Mouse (Mus musculus): ENCODE data around the gene Pgm1. TPM values are rescaled to one million over a fixed set of nuclear protein-coding genes. Genes with fewer than 3 reads are reported as not detected.

Pgm1 gene
- polyA plus RNA-seq, 1 experiment from 2014 or later: 78.2 TPM

- H3K4me1 ChIP-seq (ENCODE audit: control insufficient read depth, insufficient read depth, low read length): peaks cover 12% of the 10 kb centered on the region
- H3K27me3 ChIP-seq (ENCODE audit: control insufficient read depth, insufficient read depth, low read length): no peaks in the 10 kb centered on the region
- H3K9me3 ChIP-seq (ENCODE audit: control insufficient read depth, low read depth, low read length): no peaks in the 10 kb centered on the region
- 34% methylated on average over 8 of the region's 8 CpGs for WGBS
- H3K9ac ChIP-seq (replicated peaks; ENCODE audit: low read depth, low read length): no peak overlapping the region
- no peak overlapping the region for H3K4me2 ChIP-seq (replicated peaks; ENCODE audit: low read depth, low read length)
- no peak overlapping the region for H3K4me3 ChIP-seq (ENCODE audit: low read depth, low read length)
- ATAC-seq (ENCODE audit: insufficient number of reproducible peaks, insufficient read depth, low FRiP score, low read depth): peak; percentile 34; the same call in 1 of the 2 replicates
- no peaks in the 10 kb centered on the region for H3K36me3 ChIP-seq (ENCODE audit: control insufficient read depth, insufficient read depth, low read length)
- H3K27ac ChIP-seq (ENCODE audit: low read length): peak overlapping the region; percentile 52; the same call in 1 of the 2 replicates
Measured at GRCm38 (mm10) chr4:100009211-100009678, 80.0 kb downstream of the Pgm1 start.

- WGBS: 96% methylated on average over 3 of the region's 3 CpGs
- no peak overlapping the region for H3K4me3 ChIP-seq (ENCODE audit: low read depth, low read length)
- H3K9me3 ChIP-seq (ENCODE audit: control insufficient read depth, low read depth, low read length): no peaks in the 10 kb centered on the region
- no peaks in the 10 kb centered on the region for H3K27me3 ChIP-seq (ENCODE audit: control insufficient read depth, insufficient read depth, low read length)
- H3K4me2 ChIP-seq (replicated peaks; ENCODE audit: low read depth, low read length): no peak overlapping the region
- no peak overlapping the region for H3K9ac ChIP-seq (replicated peaks; ENCODE audit: low read depth, low read length)
- ATAC-seq (ENCODE audit: insufficient number of reproducible peaks, insufficient read depth, low FRiP score, low read depth): no peak
- no peaks in the 10 kb centered on the region for H3K36me3 ChIP-seq (ENCODE audit: control insufficient read depth, insufficient read depth, low read length)
- H3K4me1 ChIP-seq (ENCODE audit: control insufficient read depth, insufficient read depth, low read length): peaks cover 12% of the 10 kb centered on the region
- no peak overlapping the region for H3K27ac ChIP-seq (ENCODE audit: low read length)
Measured at GRCm38 (mm10) chr4:100010916-100011315, 81.7 kb downstream of the Pgm1 start.

- no peak overlapping the region for H3K27ac ChIP-seq (ENCODE audit: low read length)
- H3K4me1 ChIP-seq (ENCODE audit: control insufficient read depth, insufficient read depth, low read length): peaks cover 12% of the 10 kb centered on the region
- H3K36me3 ChIP-seq (ENCODE audit: control insufficient read depth, insufficient read depth, low read length): no peaks in the 10 kb centered on the region
- H3K9ac ChIP-seq (replicated peaks; ENCODE audit: low read depth, low read length): no peak overlapping the region
- no peak overlapping the region for H3K4me3 ChIP-seq (ENCODE audit: low read depth, low read length)
- no peaks in the 10 kb centered on the region for H3K27me3 ChIP-seq (ENCODE audit: control insufficient read depth, insufficient read depth, low read length)
- 67% methylated on average over 3 of the region's 3 CpGs for WGBS
- no peak for ATAC-seq (ENCODE audit: insufficient number of reproducible peaks, insufficient read depth, low FRiP score, low read depth)
- no peak overlapping the region for H3K4me2 ChIP-seq (replicated peaks; ENCODE audit: low read depth, low read length)
- H3K9me3 ChIP-seq (ENCODE audit: control insufficient read depth, low read depth, low read length): no peaks in the 10 kb centered on the region
Measured at GRCm38 (mm10) chr4:100011563-100011962, 82.3 kb downstream of the Pgm1 start.

- Histone ChIP-seq H3K4me2 (replicated peaks; ENCODE audit: low read depth, low read length) (no peak overlapping the region), H3K4me1 (ENCODE audit: control insufficient read depth, insufficient read depth, low read length) (peaks cover 12% of the 10 kb centered on the region), H3K36me3 (ENCODE audit: control insufficient read depth, insufficient read depth, low read length) (no peaks in the 10 kb centered on the region), H3K9me3 (ENCODE audit: control insufficient read depth, low read depth, low read length) (no peaks in the 10 kb centered on the region), H3K27me3 (ENCODE audit: control insufficient read depth, insufficient read depth, low read length) (no peaks in the 10 kb centered on the region), H3K27ac (ENCODE audit: low read length) (no peak overlapping the region), H3K4me3 (ENCODE audit: low read depth, low read length) (no peak overlapping the region), H3K9ac (replicated peaks; ENCODE audit: low read depth, low read length) (no peak overlapping the region)
- WGBS: 80% methylated on average over 8 of the region's 8 CpGs
- no peak for ATAC-seq (ENCODE audit: insufficient number of reproducible peaks, insufficient read depth, low FRiP score, low read depth)
Measured at GRCm38 (mm10) chr4:100012361-100013035, 83.3 kb downstream of the Pgm1 start.

GRCm38 (mm10) chr4:100027773-100028172 lies 98.6 kb downstream of the Pgm1 start:
- H3K9me3 ChIP-seq (ENCODE audit: control insufficient read depth, low read depth, low read length): no peaks in the 10 kb centered on the region
- H3K36me3 ChIP-seq (ENCODE audit: control insufficient read depth, insufficient read depth, low read length): no peaks in the 10 kb centered on the region
- no peaks in the 10 kb centered on the region for H3K4me1 ChIP-seq (ENCODE audit: control insufficient read depth, insufficient read depth, low read length)
- no peak overlapping the region for H3K9ac ChIP-seq (replicated peaks; ENCODE audit: low read depth, low read length)
- no peak overlapping the region for H3K4me2 ChIP-seq (replicated peaks; ENCODE audit: low read depth, low read length)
- no peak overlapping the region for H3K4me3 ChIP-seq (ENCODE audit: low read depth, low read length)
- no peak overlapping the region for H3K27ac ChIP-seq (ENCODE audit: low read length)
- 68% methylated on average over 3 of the region's 3 CpGs for WGBS
- no peaks in the 10 kb centered on the region for H3K27me3 ChIP-seq (ENCODE audit: control insufficient read depth, insufficient read depth, low read length)
- ATAC-seq (ENCODE audit: insufficient number of reproducible peaks, insufficient read depth, low FRiP score, low read depth): no peak

- Histone ChIP-seq H3K4me1 (ENCODE audit: control insufficient read depth, insufficient read depth, low read length) (no peaks in the 10 kb centered on the region), H3K4me2 (replicated peaks; ENCODE audit: low read depth, low read length) (no peak overlapping the region), H3K9ac (replicated peaks; ENCODE audit: low read depth, low read length) (no peak overlapping the region), H3K27me3 (ENCODE audit: control insufficient read depth, insufficient read depth, low read length) (no peaks in the 10 kb centered on the region), H3K9me3 (ENCODE audit: control insufficient read depth, low read depth, low read length) (no peaks in the 10 kb centered on the region), H3K4me3 (ENCODE audit: low read depth, low read length) (no peak overlapping the region), H3K27ac (ENCODE audit: low read length) (no peak overlapping the region), H3K36me3 (ENCODE audit: control insufficient read depth, insufficient read depth, low read length) (no peaks in the 10 kb centered on the region)
- 17% methylated on average over 3 of the region's 3 CpGs for WGBS
- ATAC-seq (ENCODE audit: insufficient number of reproducible peaks, insufficient read depth, low FRiP score, low read depth): no peak
Measured at GRCm38 (mm10) chr4:100028641-100029040, 99.4 kb downstream of the Pgm1 start.

- 52% methylated on average over 6 of the region's 6 CpGs for WGBS
- Histone ChIP-seq H3K9me3 (ENCODE audit: control insufficient read depth, low read depth, low read length) (no peaks in the 10 kb centered on the region), H3K9ac (replicated peaks; ENCODE audit: low read depth, low read length) (no peak overlapping the region), H3K27me3 (ENCODE audit: control insufficient read depth, insufficient read depth, low read length) (no peaks in the 10 kb centered on the region), H3K4me1 (ENCODE audit: control insufficient read depth, insufficient read depth, low read length) (no peaks in the 10 kb centered on the region), H3K4me3 (ENCODE audit: low read depth, low read length) (no peak overlapping the region), H3K4me2 (replicated peaks; ENCODE audit: low read depth, low read length) (no peak overlapping the region), H3K27ac (ENCODE audit: low read length) (no peak overlapping the region), H3K36me3 (ENCODE audit: control insufficient read depth, insufficient read depth, low read length) (no peaks in the 10 kb centered on the region)
- no peak for ATAC-seq (ENCODE audit: insufficient number of reproducible peaks, insufficient read depth, low FRiP score, low read depth)
Measured at GRCm38 (mm10) chr4:100031270-100031669, 102.1 kb downstream of the Pgm1 start.

GRCm38 (mm10) chr4:100032608-100033007 lies 103.4 kb downstream of the Pgm1 start:
- Histone ChIP-seq H3K9me3 (ENCODE audit: control insufficient read depth, low read depth, low read length) (no peaks in the 10 kb centered on the region), H3K27me3 (ENCODE audit: control insufficient read depth, insufficient read depth, low read length) (no peaks in the 10 kb centered on the region), H3K4me1 (ENCODE audit: control insufficient read depth, insufficient read depth, low read length) (no peaks in the 10 kb centered on the region), H3K9ac (replicated peaks; ENCODE audit: low read depth, low read length) (no peak overlapping the region), H3K27ac (ENCODE audit: low read length) (no peak overlapping the region), H3K4me3 (ENCODE audit: low read depth, low read length) (no peak overlapping the region), H3K36me3 (ENCODE audit: control insufficient read depth, insufficient read depth, low read length) (no peaks in the 10 kb centered on the region), H3K4me2 (replicated peaks; ENCODE audit: low read depth, low read length) (no peak overlapping the region)
- ATAC-seq (ENCODE audit: insufficient number of reproducible peaks, insufficient read depth, low FRiP score, low read depth): no peak
- 93% methylated on average over 7 of the region's 7 CpGs for WGBS

GRCm38 (mm10) chr4:100033944-100034343 lies 104.7 kb downstream of the Pgm1 start:
- no peaks in the 10 kb centered on the region for H3K36me3 ChIP-seq (ENCODE audit: control insufficient read depth, insufficient read depth, low read length)
- WGBS: 53% methylated on average over 4 of the region's 4 CpGs
- no peaks in the 10 kb centered on the region for H3K4me1 ChIP-seq (ENCODE audit: control insufficient read depth, insufficient read depth, low read length)
- H3K27me3 ChIP-seq (ENCODE audit: control insufficient read depth, insufficient read depth, low read length): no peaks in the 10 kb centered on the region
- H3K9me3 ChIP-seq (ENCODE audit: control insufficient read depth, low read depth, low read length): no peaks in the 10 kb centered on the region
- H3K9ac ChIP-seq (replicated peaks; ENCODE audit: low read depth, low read length): no peak overlapping the region
- no peak overlapping the region for H3K4me3 ChIP-seq (ENCODE audit: low read depth, low read length)
- H3K27ac ChIP-seq (ENCODE audit: low read length): no peak overlapping the region
- no peak overlapping the region for H3K4me2 ChIP-seq (replicated peaks; ENCODE audit: low read depth, low read length)
- ATAC-seq (ENCODE audit: insufficient number of reproducible peaks, insufficient read depth, low FRiP score, low read depth): no peak
